In genomic region chr12:78777916-78778315, GRCm38 (mm10) we compare ENCODE assay signal across 16 mouse cellular contexts. TPM values are rescaled to one million over a fixed set of nuclear protein-coding genes. Genes with fewer than 3 reads are reported as not detected.
A peak's percentile ranks its signal among the peaks of the same experiment; 100 is the strongest.
DNase-seq lines count a peak whose midpoint lies in the region; ATAC-seq and TF ChIP-seq lines count a peak whose summit lies in the region.
"Had no signal": no experiment of that assay in that cellular context is flagged by ENCODE, and none has a peak within 500 bp of the region (broad histone marks: within the 10 kb centered on the region; RNA-seq: fewer than 3 reads in every experiment).

No protein-coding gene starts in this region.

- TF ChIP-seq EP300 in lung, postnatal 0 days (IDR thresholded peaks at IDR 0.05), result no peak

- WGBS in lung, embryonic 16.5 days, result 31% methylated on average over 2 of the region's 2 CpGs
- 52% methylated on average over 2 of the region's 2 CpGs for WGBS in lung, postnatal 0 days
- WGBS in forebrain, embryonic 16.5 days, result 3% methylated on average over 2 of the region's 2 CpGs
- 6% methylated on average over 2 of the region's 2 CpGs for WGBS in neural tube, embryonic 13.5 days
- 42% methylated on average over 2 of the region's 2 CpGs for WGBS in cerebellum, adult 2 months

- no peak overlapping the region for H3K9ac ChIP-seq in lung, embryonic 16.5 days (ENCODE audit: low read length)
- no peak overlapping the region for H3K9ac ChIP-seq in lung, postnatal 0 days (replicated peaks; ENCODE audit: low read depth)
- no peak overlapping the region for H3K9ac ChIP-seq in forebrain, embryonic 16.5 days (replicated peaks; ENCODE audit: low read depth, low read length)
- H3K9ac ChIP-seq in neural tube, embryonic 13.5 days, result no peak overlapping the region
- H3K9ac ChIP-seq: heart, embryonic 12.5 days; limb, embryonic 15.5 days had no signal

- no peak for DNase-seq in lung, postnatal 0 days (ENCODE audit: low spot score)
- DNase-seq in embryo, embryonic 10 days (ENCODE audit: low spot score), result peak; percentile 18
- no peak for DNase-seq in liver
- DNase-seq in cerebellum, adult 2 months, result no peak
- DNase-seq: adrenal gland, postnatal 10 days; gastrocnemius, postnatal 25 days; kidney, postnatal 10 days; layer of hippocampus, postnatal 36 days; lung, postnatal 10 days; thymus, postnatal 4 days had no signal

- H3K4me1 ChIP-seq in lung, embryonic 16.5 days (replicated peaks; ENCODE audit: control insufficient read depth, insufficient read depth, low read length), result peaks cover 7% of the 10 kb centered on the region
- no peaks in the 10 kb centered on the region; the same call in 1 of the 2 replicates for H3K4me1 ChIP-seq in lung, postnatal 0 days (ENCODE audit: insufficient read depth, low read depth, low read length)
- no peaks in the 10 kb centered on the region for H3K4me1 ChIP-seq in forebrain, embryonic 16.5 days (replicated peaks; ENCODE audit: control insufficient read depth, insufficient read depth, low read length)
- H3K4me1 ChIP-seq in neural tube, embryonic 13.5 days (replicated peaks), result peaks cover 19% of the 10 kb centered on the region; the same call in 1 of the 2 replicates
- no peaks in the 10 kb centered on the region for H3K4me1 ChIP-seq in cerebellum, adult 2 months (ENCODE audit: control insufficient read depth, insufficient read depth, low read length)

- TF ChIP-seq POLR2A in cerebellum, adult 2 months (IDR thresholded peaks at IDR 0.05; ENCODE audit: borderline replicate concordance, insufficient read depth, low read length), result no peak

- no peak for TF ChIP-seq CTCF in lung, postnatal 0 days (IDR thresholded peaks at IDR 0.05)
- no peak for TF ChIP-seq CTCF in cerebellum, adult 2 months (IDR thresholded peaks at IDR 0.05; ENCODE audit: borderline replicate concordance, insufficient read depth, low read depth, low read length)

- peak overlapping the region; percentile 25 for H3K4me2 ChIP-seq in lung, embryonic 16.5 days (ENCODE audit: low read depth, low read length)
- H3K4me2 ChIP-seq in lung, postnatal 0 days (replicated peaks; ENCODE audit: low read depth, low read length), result no peak overlapping the region
- H3K4me2 ChIP-seq in forebrain, embryonic 16.5 days (ENCODE audit: low read length), result no peak overlapping the region
- 0 out of 2 replicates have a peak overlapping the region, but pooled peaks have one; percentile 20 for H3K4me2 ChIP-seq in neural tube, embryonic 13.5 days
- H3K4me2 ChIP-seq: heart, embryonic 12.5 days; limb, embryonic 15.5 days had no signal

- H3K27ac ChIP-seq in lung, embryonic 16.5 days (ENCODE audit: low read length), result peak overlapping the region; percentile 64
- H3K27ac ChIP-seq in lung, postnatal 0 days (ENCODE audit: low read length), result no peak overlapping the region
- H3K27ac ChIP-seq in forebrain, embryonic 16.5 days (ENCODE audit: low read length), result no peak overlapping the region
- H3K27ac ChIP-seq in neural tube, embryonic 13.5 days (replicated peaks), result peak overlapping the region; percentile 52; the same call in 1 of the 2 replicates
- H3K27ac ChIP-seq in cerebellum, adult 2 months (ENCODE audit: insufficient read depth, low read length), result no peak overlapping the region
- H3K27ac ChIP-seq: limb, embryonic 15.5 days; stomach, postnatal 0 days had no signal

- ATAC-seq in lung, embryonic 16.5 days (ENCODE audit: low read depth), result no peak
- ATAC-seq in lung, postnatal 0 days, result no peak
- 0 out of 2 replicates have a peak, but pooled peaks have one; percentile 31 for ATAC-seq in forebrain, embryonic 16.5 days
- ATAC-seq in neural tube, embryonic 13.5 days (ENCODE audit: low read depth), result peak; percentile 40

- no peaks in the 10 kb centered on the region for H3K9me3 ChIP-seq in lung, embryonic 16.5 days (ENCODE audit: control insufficient read depth, low read length)
- H3K9me3 ChIP-seq in lung, postnatal 0 days (ENCODE audit: low read length), result no peaks in the 10 kb centered on the region
- H3K9me3 ChIP-seq in forebrain, embryonic 16.5 days (ENCODE audit: control insufficient read depth, low read length), result no peaks in the 10 kb centered on the region
- no peaks in the 10 kb centered on the region for H3K9me3 ChIP-seq in neural tube, embryonic 13.5 days
- H3K9me3 ChIP-seq: limb, embryonic 15.5 days had no signal

- H3K4me3 ChIP-seq in lung, embryonic 16.5 days (ENCODE audit: low read length), result no peak overlapping the region
- no peak overlapping the region for H3K4me3 ChIP-seq in lung, postnatal 0 days (ENCODE audit: low read depth, low read length)
- no peak overlapping the region for H3K4me3 ChIP-seq in forebrain, embryonic 16.5 days (replicated peaks; ENCODE audit: low read length)
- no peak overlapping the region for H3K4me3 ChIP-seq in neural tube, embryonic 13.5 days
- no peak overlapping the region for H3K4me3 ChIP-seq in cerebellum, adult 2 months (replicated peaks; ENCODE audit: insufficient read depth, low read depth, low read length)
- H3K4me3 ChIP-seq: heart, embryonic 12.5 days; limb, embryonic 15.5 days had no signal

- H3K27me3 ChIP-seq in lung, embryonic 16.5 days (ENCODE audit: control insufficient read depth, insufficient read depth, low read depth, low read length), result no peaks in the 10 kb centered on the region
- no peaks in the 10 kb centered on the region for H3K27me3 ChIP-seq in lung, postnatal 0 days (replicated peaks; ENCODE audit: insufficient read depth, low read length)
- H3K27me3 ChIP-seq in forebrain, embryonic 16.5 days (replicated peaks; ENCODE audit: control insufficient read depth, insufficient read depth, low read length), result no peaks in the 10 kb centered on the region
- H3K27me3 ChIP-seq in neural tube, embryonic 13.5 days, result no peaks in the 10 kb centered on the region
- H3K27me3 ChIP-seq in cerebellum, adult 2 months (ENCODE audit: control insufficient read depth, insufficient read depth, low read length), result no peaks in the 10 kb centered on the region
- H3K27me3 ChIP-seq: heart, embryonic 12.5 days; limb, embryonic 15.5 days had no signal

- no peaks in the 10 kb centered on the region for H3K36me3 ChIP-seq in lung, embryonic 16.5 days (ENCODE audit: control insufficient read depth, insufficient read depth, low read length)
- H3K36me3 ChIP-seq in lung, postnatal 0 days (ENCODE audit: insufficient read depth, low read length), result no peaks in the 10 kb centered on the region
- no peaks in the 10 kb centered on the region for H3K36me3 ChIP-seq in forebrain, embryonic 16.5 days (ENCODE audit: control insufficient read depth, insufficient read depth)
- H3K36me3 ChIP-seq in neural tube, embryonic 13.5 days, result no peaks in the 10 kb centered on the region
- H3K36me3 ChIP-seq: limb, embryonic 15.5 days had no signal

RNA-seq across cellular contexts. Expression of gene Mpp5, which starts 29.2 kb away (rescaled TPM):
- polyA plus RNA-seq in lung, embryonic 16.5 days (2015; fragmentation: Nextera tagmentation; extraction: Ambion mirVana), result 25.1 and 29.3 TPM in 2 replicates
- polyA plus RNA-seq in lung, postnatal 0 days (2015; fragmentation: Nextera tagmentation; extraction: Ambion mirVana), result 26.9 and 36.0 TPM in 2 replicates
- 14.4 and 16.0 TPM in 2 replicates for polyA plus RNA-seq in forebrain, embryonic 16.5 days (2015; fragmentation: Nextera tagmentation; extraction: Ambion mirVana)
- 16.5 and 18.7 TPM in 2 replicates for polyA plus RNA-seq in neural tube, embryonic 13.5 days (2015; fragmentation: Nextera tagmentation; extraction: Ambion mirVana)
- 14.0 and 14.6 TPM in 2 replicates for polyA plus RNA-seq in cerebellum, adult 2 months (2012; rRNA removed)

Comparison
In these comparisons a context has a peak if more than half of its experiments do, and no peak if none do; other contexts are left out.
1. H3K27ac ChIP-seq: peak in lung, embryonic 16.5 days (single experiment) and neural tube, embryonic 13.5 days (single experiment); none in lung, postnatal 0 days (single experiment), forebrain, embryonic 16.5 days (single experiment) and cerebellum, adult 2 months (single experiment).
2. H3K4me2 ChIP-seq: peak in lung, embryonic 16.5 days (single experiment) and neural tube, embryonic 13.5 days (single experiment); none in lung, postnatal 0 days (single experiment) and forebrain, embryonic 16.5 days (single experiment).
3. ATAC-seq: peak in forebrain, embryonic 16.5 days (single experiment) and neural tube, embryonic 13.5 days (single experiment); none in lung, embryonic 16.5 days (single experiment) and lung, postnatal 0 days (single experiment).